Mouse (Mus musculus) bone marrow, adult 2 months (tissue): ENCODE data around the gene Cmc1.

ENCODE experiments used
- CTCF ChIP-seq: fragments of 200-500 bp; IDR thresholded peaks from 2 replicates; pipeline ENCODE4 v1.5.1; 2011; ENCODE audit warnings: low read length, control low read depth; ENCODE audit not compliant: control insufficient read depth, insufficient read depth
- POLR2A ChIP-seq: fragments of 200-500 bp; IDR thresholded peaks from 2 replicates; pipeline ENCODE4 v1.6.1; 2011; ENCODE audit warnings: low read depth, mild to moderate bottlenecking, control low read depth, low read length, borderline replicate concordance; ENCODE audit not compliant: control insufficient read depth

GRCm38 (mm10) chr9:118168544-118168943 lies 18.6 kb upstream of the Cmc1 start:
- peak; percentile 36; the same call in 1 of the 2 replicates for TF ChIP-seq CTCF
- TF ChIP-seq POLR2A: no peak
